Mouse (Mus musculus): ENCODE data around the gene Tmem41b.

The Tmem41b gene

DNA sequence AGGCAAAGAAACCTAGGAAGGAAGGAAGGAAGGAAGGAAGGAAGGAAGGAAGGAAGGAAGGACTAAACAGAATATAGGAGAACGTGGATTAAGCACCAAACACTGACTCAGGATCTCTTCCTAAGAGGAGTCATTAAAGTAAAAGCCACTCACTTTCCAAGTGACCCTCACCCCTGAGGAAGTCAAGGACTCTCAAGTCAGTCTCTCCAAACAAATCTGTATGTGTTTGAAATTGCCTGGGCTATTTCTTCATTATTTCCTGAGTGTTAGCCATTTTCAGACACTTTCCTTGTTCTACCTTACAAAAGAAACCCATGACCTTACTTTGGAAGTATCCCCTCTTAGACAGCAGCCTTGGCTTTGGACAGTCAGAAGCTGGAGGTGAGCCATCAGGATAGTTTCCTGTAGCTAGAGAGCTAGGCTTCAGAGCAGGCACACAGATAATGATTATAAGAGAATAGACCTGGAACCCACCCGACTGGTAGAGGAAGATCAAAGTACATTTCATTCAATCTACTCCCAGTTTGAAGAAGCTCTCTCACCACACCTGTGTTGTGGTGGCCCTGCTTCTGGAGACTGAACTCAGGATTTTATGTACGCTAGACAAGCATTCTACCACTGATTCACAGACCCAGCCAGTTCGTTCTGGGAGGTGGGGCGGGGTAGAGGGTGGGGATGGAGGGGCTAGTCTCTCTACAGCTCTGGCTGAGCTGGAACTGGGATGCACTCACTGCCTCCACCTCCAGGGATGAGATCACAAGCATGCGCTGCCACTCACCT, 31.9 kb downstream of the Tmem41b start:
- in situ Hi-C loops (cut with MboI; ENCODE audit: low pct_unique_long_range_greater_than_20kb in 1 of 2, low sequenced_read_pairs in 2 of 2, unreplicated experiment in 1 of 2): no loop called here

DNA sequence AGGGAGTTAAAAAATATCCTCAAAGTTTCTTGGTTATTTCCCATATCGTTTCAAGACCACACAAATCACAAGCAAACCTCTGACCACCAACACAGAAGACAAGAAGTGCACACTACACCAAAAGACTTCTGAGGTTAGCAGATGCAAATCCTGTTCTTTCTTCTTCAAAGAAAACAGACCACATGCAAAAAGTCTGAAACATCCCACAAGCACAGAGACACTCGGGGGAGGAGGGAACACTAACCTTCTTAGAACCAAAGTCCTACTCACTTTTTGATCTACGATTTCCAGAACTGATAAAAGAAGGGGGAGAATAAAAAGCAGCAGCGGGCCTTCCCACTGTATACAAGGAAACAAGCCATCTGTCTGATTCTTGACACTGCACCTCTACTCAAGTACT, 35.4 kb downstream of the Tmem41b start:
- in situ Hi-C loops (cut with MboI; ENCODE audit: low pct_unique_long_range_greater_than_20kb in 1 of 2, low sequenced_read_pairs in 2 of 2, unreplicated experiment in 1 of 2): no loop called here

DNA sequence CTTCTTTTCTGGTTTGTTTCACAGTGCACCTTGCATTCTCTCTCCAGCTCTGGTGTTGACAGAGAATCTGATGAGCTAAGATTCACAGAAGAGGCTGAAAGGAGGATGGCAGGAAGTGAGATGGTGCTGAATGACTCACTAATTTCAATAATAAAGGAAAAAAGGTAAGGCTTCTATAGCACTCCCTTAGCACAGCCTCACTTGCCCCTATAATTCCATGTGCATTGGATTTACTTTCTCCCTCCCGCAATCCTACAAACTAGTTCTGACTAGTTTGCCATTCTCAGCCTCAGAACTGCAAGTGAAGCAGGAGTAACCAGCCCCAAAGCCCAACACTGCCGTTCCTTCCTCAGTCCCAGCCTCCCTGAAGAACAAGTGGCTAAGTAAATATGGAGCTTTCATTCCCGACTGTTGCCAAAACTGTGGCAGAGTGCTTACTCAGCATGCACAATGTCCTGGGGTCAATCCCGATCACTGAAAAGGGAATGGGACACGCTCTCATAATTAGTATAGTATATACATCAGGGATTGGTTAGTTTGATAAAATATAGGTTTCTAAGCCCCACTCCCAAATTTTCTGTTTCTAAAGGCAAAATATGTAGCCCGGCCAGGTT, 42.2 kb downstream of the Tmem41b start:
- in situ Hi-C loops (cut with MboI; ENCODE audit: low pct_unique_long_range_greater_than_20kb in 1 of 2, low sequenced_read_pairs in 2 of 2, unreplicated experiment in 1 of 2): no loop called here

DNA sequence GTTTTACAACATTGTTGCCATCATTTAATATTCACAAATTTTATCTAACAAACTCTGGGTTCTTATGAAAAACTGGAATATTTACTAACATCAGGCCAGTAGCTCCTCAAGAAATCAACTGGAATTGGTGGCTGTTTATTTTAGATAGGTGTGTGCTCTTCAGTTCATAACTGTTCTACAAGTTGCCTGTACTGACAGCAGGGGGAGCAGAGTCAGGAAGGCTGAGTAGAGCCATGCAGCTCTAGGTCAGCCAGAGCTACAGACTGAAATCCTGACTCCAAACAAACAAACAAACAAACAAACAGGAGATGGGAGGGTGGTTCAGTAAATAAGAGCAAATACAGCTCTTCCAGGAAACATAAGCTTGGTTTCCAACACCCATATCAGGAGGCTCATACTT, 57.1 kb downstream of the Tmem41b start:
- in situ Hi-C loops (cut with MboI; ENCODE audit: low pct_unique_long_range_greater_than_20kb in 1 of 2, low sequenced_read_pairs in 2 of 2, unreplicated experiment in 1 of 2): no loop called here

DNA sequence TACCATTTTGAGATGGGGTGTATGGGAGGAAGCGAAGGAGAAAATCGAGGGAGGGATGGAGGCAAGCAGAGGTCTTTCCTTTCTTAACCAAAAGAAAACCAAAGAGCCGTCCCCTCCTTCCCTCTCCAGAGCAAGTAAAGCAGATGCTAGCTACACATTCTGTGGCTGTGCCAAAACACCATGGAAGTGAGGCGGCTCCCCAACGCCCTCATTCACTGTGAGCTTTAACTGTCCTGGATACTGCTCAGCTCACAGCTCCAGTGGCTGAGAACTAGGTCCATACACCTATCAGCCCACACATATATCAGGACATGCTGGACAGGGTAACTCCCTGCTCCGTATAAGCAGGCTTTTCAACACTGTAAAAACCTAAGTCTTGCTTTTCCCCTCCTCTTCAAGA, 58.4 kb downstream of the Tmem41b start:
- in situ Hi-C loops (cut with MboI; ENCODE audit: low pct_unique_long_range_greater_than_20kb in 1 of 2, low sequenced_read_pairs in 2 of 2, unreplicated experiment in 1 of 2): no loop called here

DNA sequence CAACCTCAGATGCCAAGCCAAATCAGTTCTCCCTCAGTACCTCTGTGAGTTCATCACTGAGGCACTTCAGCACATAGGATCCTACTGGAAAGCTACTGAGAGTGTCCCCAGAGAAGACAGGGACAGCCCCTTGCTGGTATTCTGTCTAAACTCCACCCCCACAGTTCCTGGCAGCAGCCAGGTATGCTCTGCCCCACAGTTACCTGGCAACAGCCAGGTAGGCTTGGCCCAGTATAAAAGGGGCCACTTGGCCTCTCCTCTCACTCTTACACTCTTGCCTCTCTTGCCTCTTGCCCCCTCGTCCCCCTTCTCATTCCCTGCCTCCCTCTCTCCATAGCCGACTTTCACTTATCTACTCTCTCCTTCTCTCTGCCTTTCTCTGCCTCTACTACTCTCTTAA, 61.8 kb downstream of the Tmem41b start:
- in situ Hi-C loops (cut with MboI; ENCODE audit: low pct_unique_long_range_greater_than_20kb in 1 of 2, low sequenced_read_pairs in 2 of 2, unreplicated experiment in 1 of 2): no loop called here

DNA sequence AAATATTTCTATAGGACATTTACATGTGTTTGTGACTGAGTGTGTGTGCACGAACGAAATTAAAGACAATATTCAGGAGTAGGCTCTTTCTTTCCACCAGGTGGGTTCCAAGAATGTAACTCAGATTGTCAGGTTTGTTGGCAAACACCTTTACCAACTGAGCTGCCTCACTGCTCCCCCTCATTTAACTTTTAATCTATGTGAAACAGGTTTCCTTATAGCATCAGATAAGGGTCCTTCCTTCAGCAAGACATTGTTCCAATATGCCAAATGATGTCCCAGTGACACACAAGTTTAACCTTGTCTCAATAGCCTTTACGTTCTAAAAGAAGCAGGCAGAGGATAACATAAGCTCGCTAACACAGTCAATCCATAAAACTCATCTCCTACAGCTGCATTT, 63.8 kb downstream of the Tmem41b start:
- in situ Hi-C loops (cut with MboI; ENCODE audit: low pct_unique_long_range_greater_than_20kb in 1 of 2, low sequenced_read_pairs in 2 of 2, unreplicated experiment in 1 of 2): no loop called here

Data from mouse embryonic stem cell (cell line).